Mouse (Mus musculus): Measurements from ENCODE around the gene Hmgb1. TPM values are rescaled to one million over a fixed set of nuclear protein-coding genes. Genes with fewer than 3 reads are reported as not detected.

Hmgb1 gene
- polyA plus RNA-seq, 1 experiment = 18.9 TPM

DNA sequence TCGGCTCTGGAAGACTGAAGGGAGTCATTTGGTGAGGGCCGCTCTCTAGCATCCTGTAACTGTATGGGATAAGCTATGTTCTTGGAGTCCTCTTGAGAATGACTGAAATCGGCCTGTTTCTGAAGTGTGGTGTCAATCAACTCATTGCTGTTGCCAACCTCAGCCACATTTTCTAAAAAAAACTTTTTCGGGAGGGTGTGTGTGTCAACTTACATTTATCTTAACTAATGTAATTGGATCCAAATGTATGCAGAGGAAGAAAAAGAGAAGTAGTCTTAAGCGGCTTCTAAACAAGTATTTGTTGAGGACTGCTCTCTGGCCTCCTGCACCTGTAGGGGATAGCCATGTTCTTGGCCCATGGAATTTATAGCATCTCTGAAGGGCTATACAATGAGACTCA is 6.2 kb downstream of the Hmgb1 start:
- TF ChIP-seq POLR2A (IDR thresholded peaks at IDR 0.05; ENCODE audit: low read depth, low read length) (no peak), CTCF (IDR thresholded peaks at IDR 0.05; ENCODE audit: extremely low read depth, insufficient read depth, insufficient read length, insufficient replicate concordance) (no peak)
- H3K4me1 ChIP-seq (ENCODE audit: control insufficient read depth, insufficient read depth, insufficient read length) = no peaks in the 10 kb centered on the region; the same call in 1 of the 2 replicates
- H3K36me3 ChIP-seq (ENCODE audit: control insufficient read depth, insufficient read depth, low read length) = no peaks in the 10 kb centered on the region
- no peak overlapping the region for H3K27ac ChIP-seq (ENCODE audit: insufficient read depth, low read length)
- 84% methylated on average over 5 of the region's 5 CpGs for WGBS
- DNase-seq (ENCODE audit: low read depth in 1 of 2, low spot score in 2 of 2) = no peak
- no peak overlapping the region for H3K4me3 ChIP-seq (ENCODE audit: extremely low read depth, insufficient read depth, insufficient read length)
- H3K27me3 ChIP-seq (ENCODE audit: control insufficient read depth, insufficient read depth, low read length) = no peaks in the 10 kb centered on the region

DNA sequence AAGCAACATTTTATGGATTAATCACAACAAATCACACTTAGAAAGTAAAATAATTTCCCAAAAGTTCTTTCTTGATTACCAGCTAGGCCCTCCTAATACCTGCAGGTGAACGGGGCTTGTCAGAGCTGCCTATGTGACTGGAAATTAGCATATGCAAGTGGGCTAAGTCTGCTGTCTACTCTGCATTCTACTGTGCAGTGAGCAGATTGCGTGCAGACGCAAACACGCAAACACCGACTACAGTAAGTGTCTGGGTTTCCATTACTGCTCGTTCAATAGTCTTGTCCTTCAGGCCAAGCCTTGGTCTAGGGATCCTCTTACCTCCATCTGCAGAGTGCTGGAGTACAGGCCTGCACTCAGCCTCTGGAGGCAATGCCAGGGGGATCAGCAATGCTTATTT is 8.6 kb downstream of the Hmgb1 start:
- no peak overlapping the region for H3K4me3 ChIP-seq (ENCODE audit: extremely low read depth, insufficient read depth, insufficient read length)
- DNase-seq (ENCODE audit: low read depth in 1 of 2, low spot score in 2 of 2) = no peak
- no peaks in the 10 kb centered on the region; the same call in 1 of the 2 replicates for H3K4me1 ChIP-seq (ENCODE audit: control insufficient read depth, insufficient read depth, insufficient read length)
- no peaks in the 10 kb centered on the region for H3K27me3 ChIP-seq (ENCODE audit: control insufficient read depth, insufficient read depth, low read length)
- H3K36me3 ChIP-seq (ENCODE audit: control insufficient read depth, insufficient read depth, low read length) = no peaks in the 10 kb centered on the region
- no peak overlapping the region for H3K27ac ChIP-seq (ENCODE audit: insufficient read depth, low read length)
- 97% methylated on average over 6 of the region's 6 CpGs for WGBS
- TF ChIP-seq CTCF (IDR thresholded peaks at IDR 0.05; ENCODE audit: extremely low read depth, insufficient read depth, insufficient read length, insufficient replicate concordance) = no peak
- no peak for TF ChIP-seq POLR2A (IDR thresholded peaks at IDR 0.05; ENCODE audit: low read depth, low read length)

DNA sequence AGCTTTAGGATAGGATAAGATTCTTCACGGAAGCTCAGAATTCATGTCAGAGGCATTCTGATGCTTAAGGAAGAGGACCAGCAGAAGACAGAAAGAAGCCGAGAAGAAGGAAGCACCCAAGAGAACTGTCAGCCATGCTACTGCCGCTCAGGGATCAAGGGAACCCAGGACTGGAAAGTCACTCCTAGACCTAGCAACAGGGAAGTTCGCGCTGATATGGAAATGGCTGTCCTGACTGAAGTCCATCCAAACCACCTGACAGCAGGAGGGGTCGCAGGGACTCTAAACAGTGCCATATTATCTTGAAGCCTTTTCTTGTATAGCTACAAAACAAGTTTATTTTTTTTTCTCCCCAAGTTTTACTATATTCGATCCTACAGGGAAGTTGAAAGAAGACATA is 9.8 kb downstream of the Hmgb1 start:
- Histone ChIP-seq H3K4me3 (ENCODE audit: extremely low read depth, insufficient read depth, insufficient read length) (no peak overlapping the region), H3K4me1 (ENCODE audit: control insufficient read depth, insufficient read depth, insufficient read length) (no peaks in the 10 kb centered on the region), H3K27ac (ENCODE audit: insufficient read depth, low read length) (no peak overlapping the region), H3K36me3 (ENCODE audit: control insufficient read depth, insufficient read depth, low read length) (no peaks in the 10 kb centered on the region), H3K27me3 (ENCODE audit: control insufficient read depth, insufficient read depth, low read length) (no peaks in the 10 kb centered on the region)
- WGBS = 89% methylated on average over 7 of the region's 7 CpGs
- DNase-seq (ENCODE audit: low read depth in 1 of 2, low spot score in 2 of 2) = no peak
- TF ChIP-seq POLR2A (IDR thresholded peaks at IDR 0.05; ENCODE audit: low read depth, low read length) (no peak), CTCF (IDR thresholded peaks at IDR 0.05; ENCODE audit: extremely low read depth, insufficient read depth, insufficient read length, insufficient replicate concordance) (no peak)

DNA sequence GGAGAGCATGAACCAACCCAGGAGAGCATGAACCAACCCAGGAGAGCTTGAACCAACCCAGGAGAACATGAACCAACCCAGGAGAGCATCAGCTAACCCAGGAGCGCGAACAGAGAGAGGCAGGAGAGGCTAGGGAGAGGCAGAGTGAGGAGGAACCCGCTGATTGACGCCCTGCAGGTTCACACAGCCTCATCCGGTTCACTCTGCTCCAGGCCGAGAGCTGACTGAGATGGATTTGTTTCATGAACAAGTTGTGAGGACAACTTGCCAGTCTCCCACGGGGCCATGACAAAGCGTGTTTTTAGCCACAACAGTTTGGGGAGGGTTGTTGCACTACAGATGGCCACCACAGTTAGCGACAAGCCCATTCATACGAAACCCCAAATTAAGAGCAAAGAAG is 12.0 kb downstream of the Hmgb1 start:
- H3K36me3 ChIP-seq (ENCODE audit: control insufficient read depth, insufficient read depth, low read length) = no peaks in the 10 kb centered on the region
- H3K27me3 ChIP-seq (ENCODE audit: control insufficient read depth, insufficient read depth, low read length) = no peaks in the 10 kb centered on the region
- TF ChIP-seq CTCF (IDR thresholded peaks at IDR 0.05; ENCODE audit: extremely low read depth, insufficient read depth, insufficient read length, insufficient replicate concordance) (no peak), POLR2A (IDR thresholded peaks at IDR 0.05; ENCODE audit: low read depth, low read length) (no peak)
- 84% methylated on average over 10 of the region's 10 CpGs for WGBS
- no peak overlapping the region for H3K4me3 ChIP-seq (ENCODE audit: extremely low read depth, insufficient read depth, insufficient read length)
- H3K27ac ChIP-seq (ENCODE audit: insufficient read depth, low read length) = no peak overlapping the region
- H3K4me1 ChIP-seq (ENCODE audit: control insufficient read depth, insufficient read depth, insufficient read length) = no peaks in the 10 kb centered on the region
- DNase-seq (ENCODE audit: low read depth in 1 of 2, low spot score in 2 of 2) = no peak

GRCm38 (mm10) chr5:149170841-149171588 is 13.3 kb downstream of the Hmgb1 start:
- WGBS = 87% methylated on average over 8 of the region's 8 CpGs
- TF ChIP-seq CTCF (IDR thresholded peaks at IDR 0.05; ENCODE audit: extremely low read depth, insufficient read depth, insufficient read length, insufficient replicate concordance) (no peak), POLR2A (IDR thresholded peaks at IDR 0.05; ENCODE audit: low read depth, low read length) (no peak)
- H3K4me3 ChIP-seq (ENCODE audit: extremely low read depth, insufficient read depth, insufficient read length) = no peak overlapping the region
- no peaks in the 10 kb centered on the region for H3K4me1 ChIP-seq (ENCODE audit: control insufficient read depth, insufficient read depth, insufficient read length)
- H3K27ac ChIP-seq (ENCODE audit: insufficient read depth, low read length) = no peak overlapping the region
- no peak for DNase-seq (ENCODE audit: low read depth in 1 of 2, low spot score in 2 of 2)
- no peaks in the 10 kb centered on the region for H3K27me3 ChIP-seq (ENCODE audit: control insufficient read depth, insufficient read depth, low read length)
- no peaks in the 10 kb centered on the region for H3K36me3 ChIP-seq (ENCODE audit: control insufficient read depth, insufficient read depth, low read length)

GRCm38 (mm10) chr5:149168816-149169215 is 15.5 kb downstream of the Hmgb1 start:
- no peaks in the 10 kb centered on the region for H3K4me1 ChIP-seq (ENCODE audit: control insufficient read depth, insufficient read depth, insufficient read length)
- no peaks in the 10 kb centered on the region for H3K36me3 ChIP-seq (ENCODE audit: control insufficient read depth, insufficient read depth, low read length)
- 95% methylated on average over 9 of the region's 9 CpGs for WGBS
- H3K27me3 ChIP-seq (ENCODE audit: control insufficient read depth, insufficient read depth, low read length) = no peaks in the 10 kb centered on the region
- H3K4me3 ChIP-seq (ENCODE audit: extremely low read depth, insufficient read depth, insufficient read length) = no peak overlapping the region
- no peak for DNase-seq (ENCODE audit: low read depth in 1 of 2, low spot score in 2 of 2)
- no peak overlapping the region for H3K27ac ChIP-seq (ENCODE audit: insufficient read depth, low read length)
- no peak for TF ChIP-seq CTCF (IDR thresholded peaks at IDR 0.05; ENCODE audit: extremely low read depth, insufficient read depth, insufficient read length, insufficient replicate concordance)
- TF ChIP-seq POLR2A (IDR thresholded peaks at IDR 0.05; ENCODE audit: low read depth, low read length) = no peak

GRCm38 (mm10) chr5:149168051-149168450 is 16.2 kb downstream of the Hmgb1 start:
- TF ChIP-seq CTCF (IDR thresholded peaks at IDR 0.05; ENCODE audit: extremely low read depth, insufficient read depth, insufficient read length, insufficient replicate concordance) (no peak), POLR2A (IDR thresholded peaks at IDR 0.05; ENCODE audit: low read depth, low read length) (no peak)
- Histone ChIP-seq H3K27ac (ENCODE audit: insufficient read depth, low read length) (no peak overlapping the region), H3K4me1 (ENCODE audit: control insufficient read depth, insufficient read depth, insufficient read length) (no peaks in the 10 kb centered on the region), H3K4me3 (ENCODE audit: extremely low read depth, insufficient read depth, insufficient read length) (no peak overlapping the region), H3K36me3 (ENCODE audit: control insufficient read depth, insufficient read depth, low read length) (no peaks in the 10 kb centered on the region), H3K27me3 (ENCODE audit: control insufficient read depth, insufficient read depth, low read length) (no peaks in the 10 kb centered on the region)
- WGBS = 99% methylated on average over 2 of the region's 2 CpGs
- DNase-seq (ENCODE audit: low read depth in 1 of 2, low spot score in 2 of 2) = no peak
